Mouse (Mus musculus): Measurements from ENCODE around the gene Ptrh2.

DNA sequence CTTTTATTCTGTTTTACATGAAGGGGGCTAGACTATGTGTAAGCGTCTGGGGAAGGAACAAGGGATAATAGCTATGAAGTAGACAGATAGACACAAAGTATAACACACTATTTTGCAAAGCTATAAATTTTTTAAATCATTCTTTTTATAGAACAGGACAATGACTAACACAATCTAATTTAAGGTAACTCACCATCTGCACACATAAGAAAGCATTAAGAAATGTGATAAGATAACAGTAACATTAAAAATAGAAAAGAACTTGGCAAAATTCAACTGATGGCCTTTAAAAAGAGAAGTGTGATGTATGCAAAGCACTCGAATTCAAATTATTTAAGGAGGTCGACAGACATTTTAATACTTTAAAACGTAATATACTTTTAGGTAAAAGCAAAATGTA is 51.2 kb downstream of the Ptrh2 start:
- no peak for TF ChIP-seq POLR2A (IDR thresholded peaks at IDR 0.05; ENCODE audit: extremely low read depth, insufficient read depth, low read length)
- TF ChIP-seq CTCF (IDR thresholded peaks at IDR 0.05; ENCODE audit: extremely low read depth, insufficient read depth, low read length) = no peak

Data from cortical plate, adult 2 months (tissue).